Mouse (Mus musculus) limb, embryonic 12.5 days (tissue): ENCODE measurements around the gene Gm20388. TPM values are rescaled to one million over a fixed set of nuclear protein-coding genes. Genes with fewer than 3 reads are reported as not detected.

Source experiments
- ATAC-seq: fragments of 200-750 bp; cut with Nextera tagmentation; 2 replicates; pipeline ENCODE4 v1.8.0; 2017; ENCODE audit warnings: low read depth, moderate TSS enrichment; ENCODE audit not compliant: insufficient number of reproducible peaks, insufficient read depth, low FRiP score, low TSS enrichment
- H3K27ac ChIP-seq: fragments of 300-500 bp; sonication (generic); 2 replicates; pipeline ENCODE4 v1.5.1; 2016; ENCODE audit warnings: mild to moderate bottlenecking, moderate library complexity
- H3K27me3 ChIP-seq: fragments of 300-500 bp; sonication (generic); 2 replicates; pipeline ENCODE4 v1.6.1; 2016; ENCODE audit warnings: mild to moderate bottlenecking, moderate library complexity
- H3K36me3 ChIP-seq: fragments of 300-500 bp; sonication (generic); 2 replicates; pipeline ENCODE4 v1.6.1; 2016; ENCODE audit warnings: mild to moderate bottlenecking, moderate library complexity
- H3K4me1 ChIP-seq: fragments of 300-500 bp; sonication (generic); replicated peaks from 2 replicates; pipeline ENCODE4 v1.6.1; 2016
- H3K4me2 ChIP-seq: fragments of 300-500 bp; sonication (generic); 2 replicates; pipeline ENCODE4 v1.6.1; 2016; ENCODE audit warnings: mild to moderate bottlenecking, moderate library complexity
- H3K4me3 ChIP-seq: fragments of 300-500 bp; sonication (generic); replicated peaks from 2 replicates; pipeline ENCODE4 v1.5.1; 2016; ENCODE audit warnings: mild to moderate bottlenecking
- H3K9ac ChIP-seq: fragments of 300-500 bp; sonication (generic); replicated peaks from 2 replicates; pipeline ENCODE4 v1.6.1; 2016; ENCODE audit warnings: mild to moderate bottlenecking, moderate library complexity
- H3K9me3 ChIP-seq: fragments of 300-500 bp; sonication (generic); 2 replicates; pipeline ENCODE4 v1.6.1; 2016; ENCODE audit warnings: mild to moderate bottlenecking, moderate library complexity
- WGBS: fragments of 180-500 bp; shearing (Covaris S2); methylation state at CpG from one replicate; pipeline ENCODE4 v1.1.7; 2016; 5-methylcytosine and 5-hydroxymethylcytosine counted together
- polyA plus RNA-seq: library from polyadenylated mRNA; unstranded; fragments of >200 nt; fragmentation: Nextera tagmentation; extraction: Ambion mirVana; gene quantifications from 2 replicates; pipeline ENCODE4 v1.2.1, GENCODE M21; 2016

Gene Gm20388
- polyA plus RNA-seq, 1 experiment from 2014 or later = not detected

DNA sequence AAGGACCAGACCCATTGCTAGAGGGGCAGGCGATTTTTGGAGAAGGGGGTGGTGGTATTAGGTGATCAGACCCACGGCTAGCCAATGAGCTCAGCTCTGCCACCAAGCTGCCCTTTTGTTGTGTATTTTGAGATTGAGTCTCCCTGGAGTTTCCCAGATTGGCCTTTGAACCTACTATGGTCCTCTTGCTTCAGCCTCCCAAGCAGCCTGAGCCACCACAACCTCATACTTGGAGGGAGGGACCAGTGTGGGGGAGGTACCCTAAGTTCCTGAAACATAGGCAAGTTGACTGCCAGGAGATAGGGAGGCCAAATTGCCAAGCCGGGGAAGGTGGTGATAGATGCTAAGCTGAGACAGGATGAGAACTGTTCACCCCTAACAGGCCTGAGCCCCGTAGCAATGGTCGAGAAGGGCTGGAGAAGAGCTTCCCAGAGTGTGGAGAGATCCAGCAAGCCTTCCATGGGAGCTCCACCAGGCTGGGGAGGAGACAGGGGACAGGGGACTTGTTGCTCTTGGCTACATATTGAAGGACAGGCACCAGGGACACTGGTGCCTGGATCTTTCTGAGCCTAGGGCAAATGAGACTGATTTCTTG lies 600.3 kb downstream of the Gm20388 start:
- WGBS = 16% methylated on average over 5 of the region's 5 CpGs
- peaks cover 10% of the 10 kb centered on the region; the same call in 1 of the 2 replicates for H3K27me3 ChIP-seq
- H3K36me3 ChIP-seq = no peaks in the 10 kb centered on the region
- H3K27ac ChIP-seq = no peak overlapping the region
- H3K9me3 ChIP-seq = no peaks in the 10 kb centered on the region
- H3K4me2 ChIP-seq = peak overlapping the region; percentile 17; the same call in 1 of the 2 replicates
- ATAC-seq = no peak
- H3K9ac ChIP-seq = 0 out of 2 replicates have a peak overlapping the region, but pooled peaks have one; percentile 19
- H3K4me3 ChIP-seq = no peak overlapping the region
- H3K4me1 ChIP-seq = peaks cover 100% of the 10 kb centered on the region

DNA sequence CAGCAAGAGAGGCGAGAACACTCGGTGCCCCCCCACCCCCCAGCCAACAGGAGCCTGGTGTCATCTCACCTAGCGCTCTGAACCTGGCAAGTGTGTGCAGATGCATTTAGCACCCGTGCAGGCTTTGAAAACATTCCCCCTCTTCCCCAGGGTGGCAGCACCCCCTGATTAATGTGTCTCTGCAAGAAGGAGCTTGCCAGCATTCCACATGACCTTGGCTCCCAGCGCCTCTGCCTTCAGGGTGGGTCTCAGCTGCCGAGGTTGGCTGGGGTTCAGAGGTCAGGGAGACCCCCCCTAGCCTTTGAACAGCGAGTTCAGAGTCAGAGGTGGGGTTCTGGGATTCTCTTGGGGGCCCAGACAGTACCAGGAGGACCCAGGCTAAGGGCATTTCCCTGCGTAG lies 601.1 kb downstream of the Gm20388 start:
- ATAC-seq = no peak

DNA sequence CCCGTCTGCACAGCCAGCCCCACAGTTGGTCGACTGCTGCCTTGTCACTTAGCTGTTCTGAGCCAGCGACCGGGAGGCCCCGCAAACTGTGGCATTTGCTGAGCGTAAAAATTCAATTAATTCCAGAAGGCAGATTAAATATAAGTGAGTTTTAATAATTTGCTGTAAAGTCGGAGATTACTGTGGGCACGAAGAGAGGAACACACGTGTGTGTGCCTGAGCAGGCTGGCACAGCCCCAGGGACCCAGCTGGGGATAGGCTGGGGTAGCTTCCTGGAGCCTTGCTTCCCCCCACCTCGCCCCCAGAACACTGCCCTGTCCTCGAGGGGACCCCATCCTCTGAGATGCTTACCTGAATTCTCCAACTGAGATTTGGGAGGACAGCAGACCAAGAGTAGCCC lies 601.7 kb downstream of the Gm20388 start:
- Histone ChIP-seq H3K4me2 (0 out of 2 replicates have a peak overlapping the region, but pooled peaks have one; percentile 17), H3K27me3 (peaks cover 11% of the 10 kb centered on the region; the same call in 1 of the 2 replicates), H3K4me1 (peaks cover 100% of the 10 kb centered on the region), H3K9ac (no peak overlapping the region; the same call in 1 of the 2 replicates), H3K27ac (peak overlapping the region; percentile 41; the same call in 1 of the 2 replicates), H3K36me3 (no peaks in the 10 kb centered on the region), H3K9me3 (no peaks in the 10 kb centered on the region), H3K4me3 (no peak overlapping the region)
- ATAC-seq = no peak
- 19% methylated on average over 11 of the region's 11 CpGs for WGBS

More for the DNA sequence above, 601.1 kb downstream of the Gm20388 start:
- 20% methylated on average over 8 of the region's 8 CpGs for WGBS
- H3K4me3 ChIP-seq = no peak overlapping the region
- H3K9ac ChIP-seq = no peak overlapping the region; the same call in 1 of the 2 replicates
- no peaks in the 10 kb centered on the region for H3K9me3 ChIP-seq
- H3K36me3 ChIP-seq = no peaks in the 10 kb centered on the region
- peak overlapping the region; percentile 41; the same call in 1 of the 2 replicates for H3K27ac ChIP-seq
- peaks cover 100% of the 10 kb centered on the region for H3K4me1 ChIP-seq
- peaks cover 10% of the 10 kb centered on the region; the same call in 1 of the 2 replicates for H3K27me3 ChIP-seq
- peak overlapping the region; percentile 17; the same call in 1 of the 2 replicates for H3K4me2 ChIP-seq

DNA sequence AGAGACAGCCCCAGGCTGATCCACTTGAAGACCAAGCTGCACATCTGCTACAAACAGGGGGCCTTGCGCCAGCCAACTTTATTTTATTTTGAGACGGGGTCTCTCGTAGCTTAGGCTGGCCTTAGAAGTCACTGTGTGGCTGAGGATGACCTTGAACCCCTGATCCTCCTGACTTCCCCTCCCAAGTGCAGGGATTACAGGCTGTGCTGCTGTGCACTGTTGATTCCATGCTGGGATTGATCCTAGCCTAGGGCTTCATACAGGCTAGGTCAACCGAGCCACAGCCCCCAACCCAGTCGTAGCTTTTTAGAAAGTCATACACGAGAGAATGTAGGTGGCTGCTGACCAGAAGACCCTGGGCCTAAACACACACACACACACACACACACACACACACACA lies 602.5 kb downstream of the Gm20388 start:
- H3K36me3 ChIP-seq = no peaks in the 10 kb centered on the region
- H3K27ac ChIP-seq = 0 out of 2 replicates have a peak overlapping the region, but pooled peaks have one; percentile 64
- WGBS = 41% methylated on average over 6 of the region's 6 CpGs
- H3K4me2 ChIP-seq = no peak overlapping the region
- no peak overlapping the region for H3K9ac ChIP-seq
- 0 out of 2 replicates have a peak, but pooled peaks cover 8% of the 10 kb centered on the region for H3K27me3 ChIP-seq
- no peaks in the 10 kb centered on the region for H3K9me3 ChIP-seq
- no peak for ATAC-seq
- H3K4me3 ChIP-seq = no peak overlapping the region
- peaks cover 100% of the 10 kb centered on the region for H3K4me1 ChIP-seq

DNA sequence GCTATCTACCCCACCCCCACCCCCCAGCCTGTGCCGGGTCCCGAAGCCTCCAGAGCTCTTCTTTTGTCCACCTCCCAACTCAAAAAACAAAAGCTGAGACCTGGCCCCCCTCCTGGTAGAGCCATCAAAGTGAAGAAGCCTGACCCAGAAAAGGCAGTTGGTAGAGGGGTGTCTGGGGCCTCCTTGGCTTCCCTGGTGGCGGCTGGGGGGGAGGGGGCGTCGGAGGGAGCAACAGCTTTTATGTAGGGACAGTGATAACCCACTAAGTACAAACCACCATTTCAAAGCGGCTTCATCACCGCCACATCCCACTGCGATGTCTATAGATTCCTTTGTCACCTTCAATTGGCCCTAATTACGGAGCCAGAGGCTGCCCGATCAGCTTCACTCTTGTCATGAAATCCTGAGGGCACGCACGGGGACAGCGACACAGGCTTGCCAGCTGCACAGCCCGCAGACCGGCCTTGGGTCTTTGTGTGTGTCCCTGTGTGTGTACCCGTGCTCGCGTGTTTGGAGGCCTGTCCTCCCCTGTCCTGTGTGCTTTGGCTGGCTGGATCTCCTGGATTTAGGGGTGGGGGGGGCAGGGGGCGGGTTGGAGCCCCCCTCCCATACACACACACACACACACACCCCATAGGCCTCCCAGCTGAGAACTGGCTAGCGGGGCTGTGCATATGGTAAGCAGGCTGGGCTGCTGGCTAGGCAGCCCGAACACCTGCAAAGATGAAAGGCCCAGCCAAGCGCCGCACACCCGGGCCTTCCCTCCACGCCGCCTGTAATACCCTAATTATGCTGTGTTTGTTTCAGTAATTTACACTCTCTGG lies 603.2 kb downstream of the Gm20388 start:
- Histone ChIP-seq H3K9ac (no peak overlapping the region; the same call in 1 of the 2 replicates), H3K27me3 (0 out of 2 replicates have a peak, but pooled peaks cover 8% of the 10 kb centered on the region), H3K9me3 (no peaks in the 10 kb centered on the region), H3K36me3 (no peaks in the 10 kb centered on the region), H3K4me3 (no peak overlapping the region), H3K27ac (peak overlapping the region; percentile 64), H3K4me2 (peak overlapping the region; percentile 11), H3K4me1 (peaks cover 100% of the 10 kb centered on the region)
- ATAC-seq = peak; percentile 16; the same call in 1 of the 2 replicates
- WGBS = 5% methylated on average over 26 of the region's 26 CpGs

DNA sequence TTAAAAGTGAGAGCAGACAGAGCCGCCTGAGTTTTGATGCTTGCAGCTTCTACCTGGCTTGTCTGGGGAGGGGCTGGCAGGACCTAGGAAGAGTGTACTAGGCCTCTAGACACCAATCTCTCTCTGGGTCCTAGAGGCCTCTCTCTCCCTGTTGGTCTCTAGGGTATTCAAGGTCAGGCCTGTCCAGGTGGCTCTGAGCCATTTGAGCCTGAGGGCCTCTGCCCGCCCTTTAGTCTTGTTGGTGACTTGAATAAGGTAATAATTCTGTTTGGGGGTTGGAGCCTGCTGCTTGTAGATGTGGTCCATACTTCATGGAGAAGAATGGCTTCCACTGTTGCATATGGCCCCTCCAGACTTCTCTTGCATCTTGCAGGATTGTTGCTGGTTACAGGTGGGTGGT lies 604.6 kb downstream of the Gm20388 start:
- ATAC-seq = no peak
- H3K4me1 ChIP-seq = peaks cover 95% of the 10 kb centered on the region
- no peak overlapping the region for H3K4me3 ChIP-seq
- H3K9ac ChIP-seq = no peak overlapping the region
- H3K9me3 ChIP-seq = no peaks in the 10 kb centered on the region
- H3K27me3 ChIP-seq = peaks cover 9% of the 10 kb centered on the region; the same call in 1 of the 2 replicates
- peak overlapping the region; percentile 64; the same call in 1 of the 2 replicates for H3K27ac ChIP-seq
- H3K36me3 ChIP-seq = no peaks in the 10 kb centered on the region
- H3K4me2 ChIP-seq = no peak overlapping the region
- WGBS = 96% methylated on average over 2 of the region's 2 CpGs

DNA sequence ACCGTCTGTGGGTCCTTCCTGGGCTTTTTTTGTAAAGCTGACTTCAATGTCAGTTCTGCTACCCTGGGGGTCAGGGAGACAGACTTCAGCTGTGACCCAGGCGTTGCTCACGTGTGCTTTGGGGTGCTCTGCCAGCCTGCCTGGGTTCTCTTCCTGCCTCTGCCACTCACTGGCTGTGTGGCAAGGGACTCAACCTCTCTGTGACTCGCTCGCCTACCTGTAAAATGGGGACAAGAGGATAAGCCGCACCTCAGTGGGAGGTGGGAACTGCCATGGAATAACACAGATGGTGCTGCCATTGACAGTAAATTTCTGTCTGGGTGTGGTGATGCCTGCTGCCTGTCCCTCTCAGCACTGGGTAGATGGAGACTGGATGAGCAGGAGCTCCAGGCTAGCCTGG lies 605.0 kb downstream of the Gm20388 start:
- H3K27me3 ChIP-seq = peaks cover 11% of the 10 kb centered on the region; the same call in 1 of the 2 replicates
- H3K4me2 ChIP-seq = no peak overlapping the region
- no peaks in the 10 kb centered on the region for H3K9me3 ChIP-seq
- no peak for ATAC-seq
- no peak overlapping the region for H3K4me3 ChIP-seq
- H3K27ac ChIP-seq = no peak overlapping the region
- no peak overlapping the region for H3K9ac ChIP-seq
- peaks cover 95% of the 10 kb centered on the region for H3K4me1 ChIP-seq
- WGBS = 90% methylated on average over 6 of the region's 6 CpGs
- H3K36me3 ChIP-seq = no peaks in the 10 kb centered on the region

DNA sequence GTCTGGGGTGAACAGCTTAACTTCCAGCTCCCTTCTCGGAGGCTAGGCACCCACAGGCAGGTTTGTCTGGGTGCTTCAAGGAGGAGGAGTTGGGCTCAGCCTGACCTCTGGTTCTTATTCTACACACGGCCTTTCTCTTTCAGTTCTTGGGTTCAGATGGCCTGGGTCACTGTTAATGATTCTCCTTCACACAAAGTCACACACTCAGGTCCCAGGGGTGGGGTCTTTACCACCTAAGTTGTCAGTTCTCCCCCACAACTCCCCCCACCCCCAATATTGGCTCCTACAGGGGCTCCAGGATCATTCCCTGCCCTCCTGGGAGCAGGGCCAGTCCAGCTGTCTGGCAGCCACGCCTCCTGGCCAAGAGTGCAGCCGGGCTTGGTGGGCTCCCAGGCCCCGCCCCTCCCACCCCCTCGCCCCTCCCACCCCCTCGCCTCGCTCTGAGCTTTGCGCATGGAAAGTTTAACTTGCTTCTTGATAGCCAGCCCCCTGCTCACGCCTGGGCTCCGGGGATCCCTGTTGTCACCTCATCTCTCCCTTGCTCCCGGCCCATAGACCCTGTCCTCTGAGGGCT lies 605.6 kb downstream of the Gm20388 start:
- 10% methylated on average over 11 of the region's 12 CpGs for WGBS
- peaks cover 95% of the 10 kb centered on the region for H3K4me1 ChIP-seq
- peaks cover 10% of the 10 kb centered on the region; the same call in 1 of the 2 replicates for H3K27me3 ChIP-seq
- no peaks in the 10 kb centered on the region for H3K36me3 ChIP-seq
- no peak overlapping the region for H3K4me3 ChIP-seq
- H3K9me3 ChIP-seq = no peaks in the 10 kb centered on the region
- no peak overlapping the region; the same call in 1 of the 2 replicates for H3K9ac ChIP-seq
- ATAC-seq = no peak
- H3K4me2 ChIP-seq = peak overlapping the region; percentile 18
- 0 out of 2 replicates have a peak overlapping the region, but pooled peaks have one; percentile 54 for H3K27ac ChIP-seq

DNA sequence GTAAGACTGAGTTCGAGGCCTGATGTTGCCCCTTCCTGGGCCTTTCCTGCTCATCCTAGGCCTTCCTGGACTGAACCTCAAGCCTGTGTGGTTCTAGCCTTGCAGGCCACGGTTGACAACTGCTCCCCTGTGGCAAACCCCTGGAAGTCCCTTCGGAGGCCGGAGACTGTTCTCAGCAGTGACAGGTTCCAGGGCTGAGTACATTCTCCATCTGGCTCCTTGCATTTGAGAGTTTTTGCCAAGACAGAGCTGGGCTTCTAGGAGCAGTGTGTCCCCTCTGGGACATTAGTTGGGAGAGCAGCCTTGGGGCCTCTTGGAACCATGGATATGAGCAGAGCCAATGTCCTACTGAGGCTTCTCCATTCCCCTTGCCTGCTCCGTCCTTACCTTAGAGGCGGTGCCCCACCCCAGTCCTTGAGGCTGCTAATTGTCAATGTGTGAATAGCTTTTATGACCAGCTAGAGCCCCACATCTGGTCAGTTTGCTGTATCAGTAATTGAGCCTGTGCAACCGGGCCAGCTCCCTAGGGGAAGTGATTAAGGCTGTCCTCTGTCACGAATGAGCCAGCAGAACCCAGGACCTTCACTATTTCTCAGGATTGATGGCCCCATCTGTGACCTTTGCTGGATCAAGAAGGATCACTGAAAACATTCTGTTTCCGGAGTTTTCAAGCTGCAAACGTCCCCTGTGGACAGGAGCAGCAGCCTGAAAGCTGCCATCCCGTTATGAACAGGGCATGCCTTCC lies 607.2 kb downstream of the Gm20388 start:
- WGBS = 14% methylated on average over 11 of the region's 11 CpGs
- no peak overlapping the region for H3K9ac ChIP-seq
- H3K4me2 ChIP-seq = no peak overlapping the region
- no peaks in the 10 kb centered on the region for H3K9me3 ChIP-seq
- peaks cover 88% of the 10 kb centered on the region for H3K4me1 ChIP-seq
- H3K4me3 ChIP-seq = no peak overlapping the region
- H3K27me3 ChIP-seq = peaks cover 16% of the 10 kb centered on the region
- no peaks in the 10 kb centered on the region for H3K36me3 ChIP-seq
- no peak for ATAC-seq
- 0 out of 2 replicates have a peak overlapping the region, but pooled peaks have one; percentile 1 for H3K27ac ChIP-seq

DNA sequence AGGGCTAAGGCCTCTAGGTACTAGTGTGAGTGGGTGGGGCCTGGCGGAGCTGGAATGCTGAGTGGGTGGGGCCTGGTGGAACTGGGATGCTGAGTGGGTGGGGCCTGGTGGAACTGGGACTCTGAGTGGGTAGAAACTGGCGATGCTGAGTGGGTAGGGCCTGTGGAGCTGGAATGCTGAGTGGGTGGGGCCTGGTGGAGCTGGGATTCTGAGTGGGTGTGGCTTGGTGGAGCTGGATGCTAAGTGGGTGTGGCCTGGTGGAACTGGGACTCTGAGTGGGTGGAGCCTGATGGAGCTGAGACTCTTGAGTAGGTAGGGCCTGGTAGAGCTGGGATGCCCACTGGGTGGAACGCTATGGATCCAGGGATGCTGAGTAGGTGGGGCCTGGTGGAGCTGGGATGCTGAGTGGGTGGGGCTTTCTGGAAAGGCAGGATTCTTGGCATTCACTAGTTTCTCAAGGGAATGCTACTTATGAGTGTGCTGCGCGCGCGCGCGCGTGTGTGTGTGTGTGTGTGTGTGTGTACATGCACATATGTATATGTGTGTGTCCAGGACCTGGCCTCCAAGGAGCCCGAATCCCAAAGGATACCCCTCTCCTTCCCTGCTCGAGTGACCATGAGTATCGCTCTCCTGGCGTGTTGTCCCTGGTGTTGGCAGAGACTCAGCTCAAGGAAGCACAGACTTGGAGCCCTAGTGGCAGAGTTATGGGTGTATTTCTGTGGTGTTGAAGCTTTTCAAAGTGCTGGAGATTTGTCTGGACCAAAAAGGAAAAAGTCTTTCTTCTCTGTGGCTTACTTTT lies 608.3 kb downstream of the Gm20388 start:
- peaks cover 84% of the 10 kb centered on the region for H3K4me1 ChIP-seq
- H3K27ac ChIP-seq = 0 out of 2 replicates have a peak overlapping the region, but pooled peaks have one; percentile 1
- 57% methylated on average over 14 of the region's 14 CpGs for WGBS
- H3K4me3 ChIP-seq = no peak overlapping the region
- H3K4me2 ChIP-seq = no peak overlapping the region
- no peak for ATAC-seq
- H3K27me3 ChIP-seq = peaks cover 16% of the 10 kb centered on the region
- no peaks in the 10 kb centered on the region for H3K9me3 ChIP-seq
- no peaks in the 10 kb centered on the region for H3K36me3 ChIP-seq
- no peak overlapping the region for H3K9ac ChIP-seq
